Comparison of ENCODE assay signal across 8 mouse cellular contexts in genomic region chr9:58555685-58556414, GRCm38 (mm10). TPM values are rescaled to one million over a fixed set of nuclear protein-coding genes. Genes with fewer than 3 reads are reported as not detected.
DNase-seq lines count a peak whose midpoint lies in the region; ATAC-seq and TF ChIP-seq lines count a peak whose summit lies in the region.

No protein-coding gene starts in this region.

- DNase-seq in retina, postnatal 1 day, result peak; percentile 52
- DNase-seq in retina, embryonic 14.5 days (ENCODE audit: low spot score), result no peak
- no peak for DNase-seq in liver, embryonic 14.5 days (ENCODE audit: low read depth in 3 of 3, low spot score in 3 of 3)
- DNase-seq in spleen, adult 18-20 months, result no peak
- no peak for DNase-seq in adrenal gland, postnatal 10 days

- H3K9ac ChIP-seq in liver, embryonic 14.5 days (replicated peaks), result no peak overlapping the region

- H3K4me1 ChIP-seq in erythroblast, embryonic 14.5 days (ENCODE audit: control insufficient read depth), result peaks cover 21% of the 10 kb centered on the region
- H3K4me1 ChIP-seq in liver, embryonic 14.5 days (replicated peaks; ENCODE audit: control insufficient read depth in 2 of 2, insufficient read depth in 2 of 2, low read length in 1 of 2), result peaks cover 0 to 28% of the 10 kb centered on the region in 2 experiments; a peak in 2 of 4 replicates

- no peak for TF ChIP-seq CTCF in liver, embryonic 14.5 days (IDR thresholded peaks at IDR 0.05; ENCODE audit: low read depth)

- peaks cover 70% of the 10 kb centered on the region for H3K27me3 ChIP-seq in erythroblast, embryonic 14.5 days (ENCODE audit: control insufficient read depth)
- peaks cover 37% of the 10 kb centered on the region for H3K27me3 ChIP-seq in liver, embryonic 14.5 days (ENCODE audit: control insufficient read depth, insufficient read depth, low read length)

- TF ChIP-seq EP300 in liver, embryonic 14.5 days (IDR thresholded peaks at IDR 0.05; ENCODE audit: low read depth), result no peak

- WGBS in liver, embryonic 14.5 days (ENCODE audit: insufficient replicate concordance), result 6% methylated on average over 9 of the region's 9 CpGs

- peak overlapping the region; percentile 70 for H3K4me2 ChIP-seq in liver, embryonic 14.5 days (ENCODE audit: low read depth)

- no peaks in the 10 kb centered on the region; the same call in 1 of the 2 replicates for H3K9me3 ChIP-seq in erythroblast, embryonic 14.5 days (ENCODE audit: control insufficient read depth, low read length)
- no peaks in the 10 kb centered on the region for H3K9me3 ChIP-seq in liver, embryonic 14.5 days (ENCODE audit: control insufficient read depth, low read length)

- peak overlapping the region; percentile 57 for H3K4me3 ChIP-seq in erythroblast, embryonic 14.5 days (replicated peaks)
- H3K4me3 ChIP-seq in liver, embryonic 14.5 days (ENCODE audit: insufficient read depth in 1 of 2, low read depth in 2 of 2, low read length in 2 of 2), result peak overlapping the region; percentile 53 to 54; a peak in 3 of 4 replicates

- no peak overlapping the region for H3K27ac ChIP-seq in liver, embryonic 14.5 days

- no peak for ATAC-seq in erythroblast, adult 5-6 weeks (replicated peaks; ENCODE audit: low FRiP score, poor library complexity, severe bottlenecking)
- no peak for ATAC-seq in liver, embryonic 14.5 days (ENCODE audit: insufficient read depth)
- ATAC-seq in erythroid progenitor cell, adult 5-6 weeks (replicated peaks; ENCODE audit: low FRiP score, poor library complexity, severe bottlenecking), result no peak

- no peaks in the 10 kb centered on the region for H3K36me3 ChIP-seq in erythroblast, embryonic 14.5 days (ENCODE audit: control insufficient read depth)
- H3K36me3 ChIP-seq in liver, embryonic 14.5 days (replicated peaks; ENCODE audit: control insufficient read depth, insufficient read depth, low read depth), result no peaks in the 10 kb centered on the region

RNA-seq across cellular contexts. Expression of gene Cd276, which starts 0.6 kb away (rescaled TPM):
- polyA plus RNA-seq in erythroblast, embryonic 14.5 days (2012), result 0.01 TPM in 1 of 2 replicates, not detected in the other
- total RNA-seq in erythroblast, adult 5-6 weeks (2015; ENCODE audit: low replicate concordance), result not detected in 2 replicates
- not detected in 2 replicates for total RNA-seq in erythroblast, adult 5-6 weeks (2017; ENCODE audit: low replicate concordance)
- 0.87 and 1.1 TPM in 2 replicates for polyA plus RNA-seq in liver, embryonic 14.5 days (2012; rRNA removed)
- polyA plus RNA-seq in liver, embryonic 14.5 days (2014; fragmentation: Nextera tagmentation; extraction: Ambion mirVana), result 1.2 and 1.6 TPM in 2 replicates
- 10 to 100 TPM; 16.2 to 20.9 TPM for total RNA-seq in adrenal gland, postnatal 10 days (2021)
- total RNA-seq in erythroid progenitor cell, adult 5-6 weeks (2015; ENCODE audit: low replicate concordance), result 0.36 TPM in 1 of 2 replicates, not detected in the other
- total RNA-seq in erythroid progenitor cell, adult 5-6 weeks (2017; ENCODE audit: low replicate concordance), result not detected in 2 replicates

RNA-seq across cellular contexts. Expression of gene Nptn, which starts 26.2 kb away (rescaled TPM):
- 31.4 and 44.6 TPM in 2 replicates for polyA plus RNA-seq in erythroblast, embryonic 14.5 days (2012)
- 256 and 349 TPM in 2 replicates for total RNA-seq in erythroblast, adult 5-6 weeks (2015; ENCODE audit: low replicate concordance)
- total RNA-seq in erythroblast, adult 5-6 weeks (2017; ENCODE audit: low replicate concordance), result 122 and 135 TPM in 2 replicates
- 121 and 145 TPM in 2 replicates for polyA plus RNA-seq in liver, embryonic 14.5 days (2012; rRNA removed)
- 107 and 112 TPM in 2 replicates for polyA plus RNA-seq in liver, embryonic 14.5 days (2014; fragmentation: Nextera tagmentation; extraction: Ambion mirVana)
- 100 to 1,000 TPM; 172 to 178 TPM for total RNA-seq in adrenal gland, postnatal 10 days (2021)
- total RNA-seq in erythroid progenitor cell, adult 5-6 weeks (2015; ENCODE audit: low replicate concordance), result 415 and 552 TPM in 2 replicates
- 202 and 230 TPM in 2 replicates for total RNA-seq in erythroid progenitor cell, adult 5-6 weeks (2017; ENCODE audit: low replicate concordance)

Comparison
In these comparisons a context has a peak if more than half of its experiments do, and no peak if none do; other contexts are left out.
1. RNA of gene Cd276, which starts 0.6 kb away (total RNA-seq): 16.2 to 20.9 TPM in adrenal gland, postnatal 10 days; not detected in erythroblast, adult 5-6 weeks and 0.36 TPM in erythroid progenitor cell, adult 5-6 weeks; every median in the first group is over 10 times any median in the second.